Mouse (Mus musculus) spleen, postnatal 4 days (tissue): ENCODE measurements around the gene Zfp804b.
"Not testable (repeated sequence)": the region's sequence is repeated elsewhere in the genome, so short reads cannot be mapped to it uniquely, and the experiment has no call there.

ENCODE experiments used
- DNase-seq, 2 experiments: peaks; one replicate each; pipeline ENCODE4 v3.0.0; 2022; ENCODE audit warnings: low spot score in 2 of 2

Gene Zfp804b

GRCm38 (mm10) chr5:7344145-7345010, at the start of gene Zfp804b:
Gene Zfp804b (minus strand): TSS chr5:7344756.
- peak in 1 of 2 experiments; percentile 59 for DNase-seq

- DNase-seq = not testable (repeated sequence)
Measured at GRCm38 (mm10) chr5:7364616-7365015, 20.1 kb upstream of the Zfp804b start.

- DNase-seq = no peak
Measured at GRCm38 (mm10) chr5:7345011-7345389, 444 bp upstream of the Zfp804b start.

GRCm38 (mm10) chr5:7325594-7325993, 19.0 kb downstream of the Zfp804b start:
- DNase-seq = no peak

GRCm38 (mm10) chr5:7303819-7304218, 40.7 kb downstream of the Zfp804b start, which contains the start of gene Tex47:
Gene Tex47 (plus strand): TSS chr5:7304119.
- DNase-seq = no peak

GRCm38 (mm10) chr5:7302969-7303368, 41.6 kb downstream of the Zfp804b start:
- DNase-seq = no peak

GRCm38 (mm10) chr5:7284336-7284735, 60.2 kb downstream of the Zfp804b start:
- no peak for DNase-seq

GRCm38 (mm10) chr5:7276659-7277455, 67.7 kb downstream of the Zfp804b start:
- no peak for DNase-seq

GRCm38 (mm10) chr5:7177589-7177988, 167.0 kb downstream of the Zfp804b start:
- no peak for DNase-seq

- no peak for DNase-seq
Measured at GRCm38 (mm10) chr5:7139658-7140057, 204.9 kb downstream of the Zfp804b start.

- DNase-seq = no peak
Measured at GRCm38 (mm10) chr5:7102387-7102786, 242.2 kb downstream of the Zfp804b start.

GRCm38 (mm10) chr5:7073936-7074631, 270.5 kb downstream of the Zfp804b start:
- no peak for DNase-seq

- no peak for DNase-seq
Measured at GRCm38 (mm10) chr5:7007468-7007867, 337.1 kb downstream of the Zfp804b start.

GRCm38 (mm10) chr5:6983993-6984392, 360.6 kb downstream of the Zfp804b start:
- no peak for DNase-seq

- DNase-seq = no peak
Measured at GRCm38 (mm10) chr5:6934837-6935236, 409.7 kb downstream of the Zfp804b start.

- DNase-seq = no peak
Measured at GRCm38 (mm10) chr5:6911290-6911689, 433.3 kb downstream of the Zfp804b start.

- DNase-seq = no peak
Measured at GRCm38 (mm10) chr5:6881396-6881795, 463.2 kb downstream of the Zfp804b start.

- no peak for DNase-seq
Measured at GRCm38 (mm10) chr5:6871566-6871965, 473.0 kb downstream of the Zfp804b start.

GRCm38 (mm10) chr5:6870970-6871369, 473.6 kb downstream of the Zfp804b start:
- no peak for DNase-seq

- DNase-seq = no peak
Measured at GRCm38 (mm10) chr5:6795396-6795795, 549.2 kb downstream of the Zfp804b start.

GRCm38 (mm10) chr5:6769357-6769892, 575.1 kb downstream of the Zfp804b start:
- no peak for DNase-seq
